Mouse (Mus musculus) spleen, postnatal 10 days (tissue): ENCODE results near the gene Bcl11b.

ENCODE experiments used
- DNase-seq, 2 experiments: peaks; one replicate each; pipeline ENCODE4 v3.0.0; 2021 to 2022; ENCODE audit warnings: low spot score in 2 of 2

Bcl11b gene

DNA sequence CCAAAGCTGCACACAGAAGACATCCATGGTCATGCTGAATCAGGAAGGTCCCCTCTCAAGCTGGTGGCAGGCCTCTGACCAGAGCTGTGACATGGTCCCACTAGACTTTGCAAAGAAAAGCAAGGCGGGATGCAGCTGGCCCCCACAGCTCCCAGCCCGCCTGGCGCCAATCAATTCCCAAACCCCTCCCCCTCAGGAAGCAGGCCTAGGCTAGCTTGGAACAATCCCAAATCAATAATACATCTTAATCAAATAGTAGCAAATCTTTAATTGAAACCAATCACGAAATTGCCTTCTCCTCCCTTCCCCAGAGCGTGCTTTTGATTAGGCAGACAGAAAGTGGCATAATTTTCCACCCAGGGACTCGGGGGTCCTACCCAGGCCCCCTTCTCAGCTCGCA, 113.1 kb downstream of the Bcl11b start:
- no peak for DNase-seq

DNA sequence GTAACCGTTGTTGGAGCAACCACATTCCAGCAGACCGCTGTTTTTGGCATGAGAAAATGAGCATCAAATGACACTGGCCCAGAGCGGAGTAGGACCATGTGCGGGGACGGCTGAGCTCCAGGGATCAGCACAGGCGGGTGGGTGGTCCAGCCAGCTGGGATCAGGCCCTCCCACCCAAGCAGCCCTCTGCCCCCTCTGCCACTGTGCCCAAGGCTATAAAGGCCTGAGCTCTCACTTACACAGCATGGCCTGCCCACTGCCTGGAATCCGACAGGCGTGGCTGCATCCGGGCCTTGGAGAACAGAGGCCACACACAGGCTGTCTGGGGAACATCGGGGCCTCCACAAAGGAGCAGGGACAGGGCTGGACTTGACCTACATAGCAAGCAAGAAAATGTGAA, 113.6 kb downstream of the Bcl11b start:
- no peak for DNase-seq

- DNase-seq, result no peak
Measured at GRCm38 (mm10) chr12:107888646-107889045, 114.8 kb downstream of the Bcl11b start.

- DNase-seq, result no peak
Measured at GRCm38 (mm10) chr12:107888049-107888448, 115.4 kb downstream of the Bcl11b start.

- DNase-seq, result no peak
Measured at GRCm38 (mm10) chr12:107887621-107888020, 115.8 kb downstream of the Bcl11b start.

DNA sequence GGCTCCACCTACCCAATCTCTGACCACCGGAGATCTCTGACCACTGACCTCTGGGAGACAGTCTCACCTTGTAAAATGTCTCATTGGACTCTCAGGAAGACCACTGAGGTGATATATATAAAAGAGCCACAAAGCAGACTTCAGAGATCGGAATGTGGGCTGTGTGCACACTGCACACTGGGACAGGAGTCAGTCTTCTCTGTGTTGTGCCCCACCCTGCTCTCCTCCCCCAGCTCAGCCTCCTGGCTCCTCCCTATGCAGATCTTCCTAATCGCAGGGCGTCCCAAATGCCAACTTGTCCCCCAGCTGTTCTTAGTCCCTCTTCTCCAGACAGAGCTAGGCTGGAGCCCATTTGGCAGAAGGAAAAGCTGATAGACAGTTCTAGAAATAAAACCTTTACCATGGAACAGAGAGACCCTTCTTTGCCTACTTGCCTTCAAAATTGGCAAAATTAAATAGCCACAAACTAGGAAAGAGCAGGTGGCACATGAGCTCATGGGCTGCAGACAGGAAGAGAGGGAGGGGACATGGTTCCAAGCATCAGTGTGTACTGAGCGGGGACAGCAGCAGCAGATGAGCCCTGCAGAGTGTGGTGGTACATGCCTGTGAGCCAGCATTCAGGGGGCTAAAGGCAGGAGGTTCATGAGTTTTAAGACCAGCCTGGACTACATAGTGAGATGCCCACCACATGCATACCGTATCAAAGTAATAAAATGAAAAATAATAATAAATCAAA, 118.9 kb downstream of the Bcl11b start:
- DNase-seq, result no peak

DNA sequence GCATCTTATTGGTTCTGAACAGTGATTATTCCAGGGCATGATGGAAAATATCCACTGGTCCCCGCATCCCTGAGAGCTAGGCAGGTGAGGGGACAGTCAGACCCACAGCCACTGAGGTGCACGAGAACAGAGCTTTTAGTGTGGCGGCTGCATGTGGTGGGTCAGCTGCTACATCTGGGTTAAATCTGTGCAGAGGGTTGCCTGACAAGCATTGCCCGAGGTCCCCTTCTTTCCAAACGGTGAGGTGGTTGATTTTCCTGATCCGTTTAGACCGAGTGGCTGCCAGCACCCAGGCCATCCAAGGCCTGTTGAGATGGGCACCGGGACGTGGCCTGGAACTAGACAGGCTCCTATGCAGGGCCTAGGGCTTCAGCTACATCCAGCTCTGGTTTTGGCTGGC, 121.7 kb downstream of the Bcl11b start:
- DNase-seq, result no peak

GRCm38 (mm10) chr12:107880748-107881147, 122.7 kb downstream of the Bcl11b start:
- no peak for DNase-seq

- DNase-seq, result no peak
Measured at GRCm38 (mm10) chr12:107879114-107879777, 124.2 kb downstream of the Bcl11b start.

DNA sequence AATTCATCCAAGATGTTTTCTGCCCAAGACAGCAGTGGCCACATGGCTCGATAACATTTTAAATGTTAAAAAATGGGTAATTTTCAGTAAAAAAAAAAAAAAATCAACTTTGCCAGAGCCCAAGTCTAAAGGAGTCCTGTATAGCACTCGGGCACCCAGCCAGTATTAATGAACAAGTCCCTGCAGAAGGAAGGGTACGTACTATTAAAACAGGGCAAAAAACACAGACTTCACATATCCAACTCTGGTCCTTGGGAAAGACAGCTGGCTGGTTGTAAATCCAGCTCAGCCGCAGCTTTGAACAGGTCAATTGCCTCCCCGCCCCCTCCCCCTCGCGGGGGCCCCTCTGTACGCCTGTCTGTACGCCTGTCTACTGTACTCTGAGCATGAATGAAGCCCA, 127.2 kb downstream of the Bcl11b start:
- no peak for DNase-seq

DNA sequence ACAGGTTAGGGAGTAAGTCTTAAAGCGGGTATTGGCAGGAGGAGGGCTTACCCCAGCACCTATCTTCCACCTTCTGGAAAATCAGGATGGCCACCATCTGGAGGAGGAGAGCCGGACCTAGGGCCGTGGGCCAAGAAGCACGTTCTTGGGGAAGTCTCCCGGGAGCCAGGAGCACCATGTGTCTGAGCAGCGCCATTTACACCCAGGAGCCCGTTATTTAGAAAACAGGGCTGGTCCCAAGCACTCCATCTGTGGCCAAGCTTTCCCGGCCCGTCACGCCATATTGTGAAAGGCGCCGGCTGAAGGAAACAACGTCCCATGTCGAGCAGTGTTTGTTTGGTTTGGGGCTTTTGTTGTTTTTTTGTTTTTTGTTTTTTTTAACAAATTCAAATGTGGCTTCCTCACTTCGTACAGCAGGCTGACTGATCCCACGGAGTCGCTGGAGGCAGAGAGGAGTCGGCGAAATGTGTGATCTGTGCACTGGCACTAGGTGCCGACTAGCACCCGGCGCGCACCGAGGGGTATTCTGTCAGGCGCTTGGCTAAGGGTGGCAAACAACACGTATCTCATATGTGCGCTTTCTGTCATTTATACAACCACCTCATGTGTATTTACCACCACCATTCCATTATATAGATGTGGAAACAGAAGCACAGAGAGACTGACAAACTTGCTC, 128.8 kb downstream of the Bcl11b start:
- no peak for DNase-seq

DNA sequence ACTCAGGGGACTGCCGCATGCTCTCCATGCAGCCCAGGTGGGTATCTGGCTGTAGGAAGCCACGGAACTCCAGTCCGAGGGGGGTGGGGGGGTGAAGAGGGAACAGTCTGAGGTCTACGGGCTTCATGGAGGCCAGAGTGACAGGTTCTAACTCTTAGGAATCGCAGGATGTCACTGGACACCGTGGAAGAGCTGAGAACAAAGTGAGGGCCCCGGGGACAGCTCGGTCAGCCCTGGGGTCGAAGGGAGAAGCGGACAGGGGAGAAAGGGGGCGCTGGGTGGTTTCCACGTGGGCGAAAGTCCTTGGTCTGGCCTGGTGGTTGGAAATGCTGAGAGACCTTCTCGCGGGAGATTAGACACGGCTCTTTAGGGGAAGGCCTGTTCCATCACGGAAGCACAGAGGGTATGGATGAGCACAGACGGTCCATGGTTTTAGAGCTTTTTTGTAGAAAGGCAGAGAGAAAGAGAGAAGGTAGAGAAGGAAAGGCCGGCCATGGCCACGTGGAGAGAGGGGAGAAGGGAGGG, 133.8 kb downstream of the Bcl11b start:
- DNase-seq, result no peak

DNA sequence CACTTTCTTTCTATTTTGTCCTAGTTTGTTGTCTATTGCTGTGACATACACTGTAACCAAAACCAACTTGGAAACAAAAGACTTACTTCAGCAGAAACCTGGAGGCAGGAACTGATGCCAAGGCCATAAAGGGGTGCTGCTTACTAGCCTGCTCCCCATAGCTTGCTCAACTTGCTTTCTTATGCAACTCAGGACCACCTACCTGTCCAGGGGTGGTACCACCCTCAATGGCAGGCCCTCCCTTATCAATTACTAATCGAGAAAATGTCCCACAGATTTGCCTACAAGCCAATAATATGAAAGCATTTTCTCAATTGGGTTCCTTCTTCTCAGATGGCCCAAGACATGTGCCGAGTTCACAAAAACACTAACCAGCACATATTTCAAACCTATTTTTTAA, 135.1 kb downstream of the Bcl11b start:
- DNase-seq, result no peak
